Mouse (Mus musculus): ENCODE data around the gene Ell. TPM values are rescaled to one million over a fixed set of nuclear protein-coding genes. Genes with fewer than 3 reads are reported as not detected.

Ell gene
- polyA plus RNA-seq, 1 experiment, result 3.3 TPM

DNA sequence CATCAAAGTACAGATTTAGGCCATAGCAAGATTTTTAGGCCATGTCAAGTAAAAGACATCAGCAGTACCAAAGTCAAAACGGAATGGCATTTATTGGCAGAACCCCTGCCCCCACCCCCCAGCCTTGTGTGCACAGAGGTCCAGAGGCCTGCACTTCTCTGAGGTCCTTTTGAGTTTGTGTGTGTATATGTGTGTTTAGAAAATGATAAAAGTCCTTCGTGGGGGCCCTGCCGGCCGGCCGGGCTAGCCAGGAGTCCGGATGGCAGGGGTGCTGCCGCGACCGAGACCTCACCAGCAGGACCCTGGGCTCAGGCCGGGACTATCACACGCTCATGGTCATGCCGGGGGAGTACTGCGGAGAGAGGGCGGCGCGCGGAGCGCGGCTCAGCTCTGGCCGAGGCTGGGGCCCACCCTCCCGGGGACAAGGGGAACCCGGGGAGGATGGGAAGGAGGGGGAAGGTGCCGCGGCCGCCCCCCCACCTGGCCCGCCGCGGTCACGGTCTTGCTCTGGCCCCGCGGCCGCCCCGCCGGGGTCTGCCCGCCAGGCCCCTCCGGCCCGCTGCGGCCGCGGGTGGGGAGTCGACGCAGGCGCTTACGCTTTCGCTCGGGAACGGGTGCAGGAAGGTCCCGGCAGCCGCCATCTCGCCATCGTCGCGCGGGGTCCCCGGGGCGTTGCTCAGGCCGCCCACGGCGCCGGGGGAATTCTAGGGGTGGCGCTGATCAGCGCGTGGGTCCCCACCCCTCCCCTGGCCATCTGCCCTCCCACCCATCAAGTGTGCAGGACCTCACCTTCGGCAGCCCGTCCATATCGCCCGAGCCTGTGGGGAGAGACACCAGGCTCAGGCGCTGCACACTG, 58.4 kb downstream of the Ell start:
- Histone ChIP-seq H3K9me3 (ENCODE audit: control insufficient read depth, low read length) (peaks cover 11% of the 10 kb centered on the region), H3K27me3 (ENCODE audit: control insufficient read depth) (no peaks in the 10 kb centered on the region), H3K4me1 (ENCODE audit: control insufficient read depth) (peaks cover 70% of the 10 kb centered on the region), H3K4me3 (replicated peaks) (no peak overlapping the region), H3K36me3 (ENCODE audit: control insufficient read depth) (peaks cover 58% of the 10 kb centered on the region)
- no peak for TF ChIP-seq TAL1 (IDR thresholded peaks at IDR 0.05; ENCODE audit: low read length)
- TF ChIP-seq GATA1 (IDR thresholded peaks at IDR 0.05; ENCODE audit: low read length), result no peak

DNA sequence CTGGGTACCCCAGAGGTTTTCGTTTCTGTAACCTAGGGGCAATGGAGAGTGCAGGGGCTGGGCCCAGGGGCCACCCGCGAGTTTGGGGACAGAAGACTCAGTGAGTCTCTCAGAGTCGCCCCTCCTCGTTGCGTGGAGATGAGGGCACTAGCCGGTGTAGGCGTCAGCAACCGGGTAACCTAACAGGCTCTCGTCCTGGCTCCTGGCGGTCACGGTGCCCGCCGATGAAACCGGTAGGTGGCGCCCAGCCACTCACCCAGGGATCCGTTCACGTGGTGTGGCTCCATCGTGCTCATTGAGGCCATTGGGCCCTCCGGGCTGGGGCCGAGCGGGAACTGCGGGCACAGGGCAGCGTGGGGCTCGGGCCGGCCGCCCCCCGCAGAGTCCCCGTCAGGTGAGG, 59.0 kb downstream of the Ell start:
- Histone ChIP-seq H3K9me3 (ENCODE audit: control insufficient read depth, low read length) (peaks cover 11% of the 10 kb centered on the region), H3K4me1 (ENCODE audit: control insufficient read depth) (peaks cover 64% of the 10 kb centered on the region), H3K27me3 (ENCODE audit: control insufficient read depth) (no peaks in the 10 kb centered on the region), H3K4me3 (replicated peaks) (no peak overlapping the region), H3K36me3 (ENCODE audit: control insufficient read depth) (peaks cover 55% of the 10 kb centered on the region)
- TF ChIP-seq TAL1 (IDR thresholded peaks at IDR 0.05; ENCODE audit: low read length) (no peak), GATA1 (IDR thresholded peaks at IDR 0.05; ENCODE audit: low read length) (no peak)

DNA sequence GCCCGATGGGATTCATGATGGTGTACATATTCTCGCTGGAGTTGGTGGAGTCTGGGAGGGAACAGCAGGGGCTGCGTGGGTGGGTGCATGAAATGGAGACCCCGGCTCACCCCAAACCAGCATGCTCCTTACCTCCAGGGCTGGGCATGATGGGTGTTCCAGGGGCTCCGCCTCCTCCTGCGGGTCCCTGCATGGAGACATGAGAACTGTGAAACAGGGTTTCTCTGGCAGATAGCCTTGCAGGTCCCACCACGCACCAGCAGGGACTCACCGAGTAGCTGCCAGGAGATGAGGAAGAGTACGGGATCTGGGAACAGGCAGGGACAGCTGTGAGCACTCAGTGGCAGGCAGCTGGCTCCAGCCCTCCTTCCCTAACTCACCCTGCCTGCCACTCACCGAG, 59.5 kb downstream of the Ell start:
- no peak overlapping the region for H3K4me3 ChIP-seq (replicated peaks)
- H3K36me3 ChIP-seq (ENCODE audit: control insufficient read depth), result peaks cover 55% of the 10 kb centered on the region

DNA sequence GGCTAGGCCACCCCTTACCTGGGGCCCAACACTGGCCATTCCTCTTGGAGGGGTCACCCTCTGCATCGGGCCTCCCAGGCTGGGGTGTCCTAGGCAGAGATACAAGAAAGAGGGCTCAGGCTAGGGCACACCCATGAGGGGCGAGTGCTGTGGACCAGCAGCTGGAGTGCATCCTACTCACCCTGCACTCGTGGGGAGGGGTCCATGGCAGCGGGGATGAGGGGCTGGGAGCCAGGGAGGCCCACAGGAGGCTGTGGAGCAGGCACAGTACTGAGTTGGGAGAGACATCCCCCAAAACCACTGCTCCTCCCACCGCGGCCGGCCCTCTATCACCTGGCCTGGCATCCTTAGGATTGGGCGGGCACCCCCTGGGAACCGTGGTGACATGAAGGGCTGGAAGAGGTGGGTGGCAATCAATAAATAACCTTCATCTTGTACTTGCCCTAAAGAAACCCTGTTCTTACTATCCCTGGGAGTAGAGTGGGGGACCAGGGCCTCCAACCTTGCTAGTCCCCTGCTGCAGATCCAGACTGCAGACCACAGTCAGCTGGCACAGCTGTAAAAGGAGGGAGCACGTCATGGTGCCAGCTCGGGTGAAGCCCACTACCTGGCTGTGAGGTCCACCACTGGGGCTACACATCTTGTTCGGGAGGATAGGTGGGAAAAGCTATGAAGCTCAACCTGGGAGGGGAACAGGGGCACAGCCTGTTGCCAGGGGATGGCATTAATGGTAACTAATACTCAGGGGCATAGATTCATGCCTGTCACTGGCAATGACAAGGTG, 60.4 kb downstream of the Ell start:
- Histone ChIP-seq H3K27me3 (ENCODE audit: control insufficient read depth) (no peaks in the 10 kb centered on the region), H3K9me3 (ENCODE audit: control insufficient read depth, low read length) (peaks cover 11% of the 10 kb centered on the region), H3K4me3 (replicated peaks) (no peak overlapping the region), H3K36me3 (ENCODE audit: control insufficient read depth) (peaks cover 58% of the 10 kb centered on the region), H3K4me1 (ENCODE audit: control insufficient read depth) (peaks cover 57% of the 10 kb centered on the region)
- TF ChIP-seq TAL1 (IDR thresholded peaks at IDR 0.05; ENCODE audit: low read length), result no peak
- TF ChIP-seq GATA1 (IDR thresholded peaks at IDR 0.05; ENCODE audit: low read length), result no peak

More for the DNA sequence above, 59.5 kb downstream of the Ell start:
- Histone ChIP-seq H3K9me3 (ENCODE audit: control insufficient read depth, low read length) (peaks cover 11% of the 10 kb centered on the region), H3K4me1 (ENCODE audit: control insufficient read depth) (peaks cover 59% of the 10 kb centered on the region), H3K27me3 (ENCODE audit: control insufficient read depth) (no peaks in the 10 kb centered on the region)
- TF ChIP-seq TAL1 (IDR thresholded peaks at IDR 0.05; ENCODE audit: low read length), result no peak
- no peak for TF ChIP-seq GATA1 (IDR thresholded peaks at IDR 0.05; ENCODE audit: low read length)

DNA sequence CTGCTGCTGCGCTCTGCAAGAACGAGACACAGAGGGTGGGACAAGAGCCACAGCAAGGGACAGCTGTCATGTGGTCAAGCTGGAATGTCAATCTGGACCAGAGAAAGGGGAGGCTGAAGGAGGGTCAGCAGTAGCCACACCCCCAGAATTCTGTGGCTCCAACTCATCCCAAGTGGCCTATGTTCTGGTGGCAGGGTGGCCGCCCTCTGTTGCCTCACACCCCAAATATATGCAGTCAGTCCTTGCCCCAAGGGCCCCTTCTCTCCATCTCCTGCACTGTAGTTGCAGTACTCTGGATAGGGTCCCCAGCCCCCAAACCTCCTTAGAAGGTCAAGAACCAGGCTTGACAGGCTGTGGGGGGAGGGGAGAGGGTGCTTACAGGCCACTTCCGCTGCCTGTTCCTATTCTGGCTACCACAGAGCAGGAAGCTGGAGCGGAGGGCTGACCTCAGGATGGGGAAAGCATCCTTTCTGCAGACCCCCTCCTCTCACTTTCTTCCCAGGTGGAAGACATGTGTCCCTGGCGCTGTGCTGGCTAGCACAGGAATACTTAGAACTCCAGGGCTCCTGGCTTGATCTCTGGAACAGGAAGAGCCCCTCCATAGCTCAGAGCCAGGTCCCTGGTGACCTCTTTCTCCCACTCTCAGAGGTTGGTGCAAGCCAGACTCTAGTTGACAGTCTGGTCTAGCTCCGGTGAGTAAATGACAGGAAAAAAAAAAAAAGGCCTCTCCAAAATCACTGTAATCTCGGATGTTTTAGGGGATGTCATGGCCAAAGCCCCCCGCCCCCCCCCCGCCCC, 61.4 kb downstream of the Ell start:
- H3K27me3 ChIP-seq (ENCODE audit: control insufficient read depth), result no peaks in the 10 kb centered on the region
- H3K4me3 ChIP-seq (replicated peaks), result no peak overlapping the region
- no peak for TF ChIP-seq GATA1 (IDR thresholded peaks at IDR 0.05; ENCODE audit: low read length)
- no peak for TF ChIP-seq TAL1 (IDR thresholded peaks at IDR 0.05; ENCODE audit: low read length)
- peaks cover 57% of the 10 kb centered on the region for H3K36me3 ChIP-seq (ENCODE audit: control insufficient read depth)
- peaks cover 11% of the 10 kb centered on the region for H3K9me3 ChIP-seq (ENCODE audit: control insufficient read depth, low read length)
- H3K4me1 ChIP-seq (ENCODE audit: control insufficient read depth), result peaks cover 51% of the 10 kb centered on the region

DNA sequence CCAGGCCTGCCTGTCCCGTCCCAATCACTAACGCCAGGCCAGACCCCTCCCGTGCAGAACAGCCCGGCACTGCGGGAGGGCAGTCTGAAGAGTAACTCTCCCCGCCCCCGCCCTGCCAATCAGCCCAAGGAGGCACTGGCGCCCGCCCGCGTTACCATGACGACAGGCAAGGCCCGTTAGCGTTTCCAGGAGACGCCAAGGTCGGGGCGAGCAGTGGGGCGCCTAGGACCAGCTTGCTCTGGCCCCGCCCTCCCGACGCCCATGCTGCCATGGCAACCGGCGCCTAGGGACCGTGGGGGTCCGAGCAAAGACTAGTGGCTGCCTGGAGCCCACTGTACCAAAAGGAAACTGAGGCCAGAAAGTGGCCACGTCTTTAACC, 62.0 kb downstream of the Ell start:
- Histone ChIP-seq H3K36me3 (ENCODE audit: control insufficient read depth) (peaks cover 51% of the 10 kb centered on the region), H3K27me3 (ENCODE audit: control insufficient read depth) (no peaks in the 10 kb centered on the region), H3K4me1 (ENCODE audit: control insufficient read depth) (peaks cover 51% of the 10 kb centered on the region), H3K4me3 (replicated peaks) (peak overlapping the region; percentile 33), H3K9me3 (ENCODE audit: control insufficient read depth, low read length) (peaks cover 11% of the 10 kb centered on the region)
- TF ChIP-seq TAL1 (IDR thresholded peaks at IDR 0.05; ENCODE audit: low read length), result no peak
- no peak for TF ChIP-seq GATA1 (IDR thresholded peaks at IDR 0.05; ENCODE audit: low read length)

DNA sequence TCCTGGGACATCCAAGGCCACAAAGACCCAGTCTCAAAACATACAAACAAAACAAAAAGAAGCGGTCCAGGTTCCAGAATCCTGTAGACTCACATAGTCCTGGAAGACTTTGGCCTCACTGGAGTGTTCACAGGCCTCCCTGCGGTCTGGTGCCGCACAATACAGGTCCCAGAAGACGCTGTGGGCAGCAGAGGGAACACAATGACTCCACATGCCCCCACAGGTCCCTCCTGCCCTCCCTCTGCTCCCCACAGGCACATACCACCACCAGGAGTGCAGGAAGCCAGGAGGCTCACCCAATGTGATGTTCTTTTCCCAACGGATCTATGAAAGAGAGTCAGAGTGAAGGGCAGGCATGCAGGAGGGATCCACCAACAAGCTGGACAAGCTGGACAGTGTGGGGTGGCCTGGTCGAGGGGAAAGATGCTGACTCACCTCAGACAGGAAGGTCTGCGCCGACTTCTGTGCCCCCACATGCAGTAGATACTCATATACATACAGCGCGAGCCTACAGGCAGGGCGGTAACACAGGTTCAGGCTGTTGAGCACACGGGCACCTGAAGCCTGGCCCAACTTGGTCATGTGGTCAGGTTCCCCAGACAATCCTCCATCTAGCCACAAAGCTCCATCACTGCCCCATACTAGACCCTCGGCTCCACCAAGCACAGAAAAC, 63.0 kb downstream of the Ell start:
- Histone ChIP-seq H3K4me3 (replicated peaks) (no peak overlapping the region), H3K4me1 (ENCODE audit: control insufficient read depth) (peaks cover 60% of the 10 kb centered on the region), H3K36me3 (ENCODE audit: control insufficient read depth) (peaks cover 42% of the 10 kb centered on the region), H3K9me3 (ENCODE audit: control insufficient read depth, low read length) (peaks cover 11% of the 10 kb centered on the region), H3K27me3 (ENCODE audit: control insufficient read depth) (no peaks in the 10 kb centered on the region)
- TF ChIP-seq TAL1 (IDR thresholded peaks at IDR 0.05; ENCODE audit: low read length) (no peak), GATA1 (IDR thresholded peaks at IDR 0.05; ENCODE audit: low read length) (no peak)

DNA sequence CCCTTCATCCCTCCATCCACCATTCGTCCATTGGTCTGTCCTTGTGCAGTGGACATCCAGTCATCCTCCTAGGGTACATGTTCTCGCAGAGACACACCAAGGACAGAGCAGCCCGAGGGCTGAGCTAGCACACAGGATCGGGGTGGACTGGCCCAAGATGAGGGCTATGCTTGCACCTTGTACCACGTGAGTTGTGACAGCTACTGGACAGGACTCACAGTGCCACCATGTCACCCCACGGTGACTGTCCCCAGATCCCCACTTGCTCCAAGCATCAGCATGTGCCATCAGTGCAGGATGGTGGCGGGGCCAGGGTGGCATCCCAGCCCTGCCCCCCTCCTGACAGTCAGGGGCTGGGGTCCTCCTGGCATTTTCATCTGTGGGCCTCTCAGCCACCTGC, 65.3 kb downstream of the Ell start:
- H3K4me1 ChIP-seq (ENCODE audit: control insufficient read depth), result peaks cover 69% of the 10 kb centered on the region
- peaks cover 22% of the 10 kb centered on the region for H3K36me3 ChIP-seq (ENCODE audit: control insufficient read depth)
- H3K9me3 ChIP-seq (ENCODE audit: control insufficient read depth, low read length), result no peaks in the 10 kb centered on the region
- peaks cover 18% of the 10 kb centered on the region for H3K27me3 ChIP-seq (ENCODE audit: control insufficient read depth)
- H3K4me3 ChIP-seq (replicated peaks), result no peak overlapping the region
- TF ChIP-seq TAL1 (IDR thresholded peaks at IDR 0.05; ENCODE audit: low read length), result no peak
- TF ChIP-seq GATA1 (IDR thresholded peaks at IDR 0.05; ENCODE audit: low read length), result no peak

Measured in erythroblast, embryonic 14.5 days (primary cell).